Mouse (Mus musculus): ENCODE results near the gene Cbr2.

GRCm38 (mm10) chr11:120728530-120729240 is 3.2 kb downstream of the Cbr2 start:
- TF ChIP-seq CTCF (IDR thresholded peaks at IDR 0.05; ENCODE audit: low read depth, low read length) (no peak), GATA2 (IDR thresholded peaks at IDR 0.05; ENCODE audit: borderline replicate concordance, low read depth, low read length) (no peak), GATA1 (IDR thresholded peaks at IDR 0.05; ENCODE audit: borderline replicate concordance, low read length) (no peak), TAL1 (conservative IDR thresholded peaks at IDR 0.05; ENCODE audit: low read depth, low read length) (no peak)

All from G1E (cell line).